Comparison of ENCODE assay signal across 8 mouse cellular contexts in the genomic region with DNA sequence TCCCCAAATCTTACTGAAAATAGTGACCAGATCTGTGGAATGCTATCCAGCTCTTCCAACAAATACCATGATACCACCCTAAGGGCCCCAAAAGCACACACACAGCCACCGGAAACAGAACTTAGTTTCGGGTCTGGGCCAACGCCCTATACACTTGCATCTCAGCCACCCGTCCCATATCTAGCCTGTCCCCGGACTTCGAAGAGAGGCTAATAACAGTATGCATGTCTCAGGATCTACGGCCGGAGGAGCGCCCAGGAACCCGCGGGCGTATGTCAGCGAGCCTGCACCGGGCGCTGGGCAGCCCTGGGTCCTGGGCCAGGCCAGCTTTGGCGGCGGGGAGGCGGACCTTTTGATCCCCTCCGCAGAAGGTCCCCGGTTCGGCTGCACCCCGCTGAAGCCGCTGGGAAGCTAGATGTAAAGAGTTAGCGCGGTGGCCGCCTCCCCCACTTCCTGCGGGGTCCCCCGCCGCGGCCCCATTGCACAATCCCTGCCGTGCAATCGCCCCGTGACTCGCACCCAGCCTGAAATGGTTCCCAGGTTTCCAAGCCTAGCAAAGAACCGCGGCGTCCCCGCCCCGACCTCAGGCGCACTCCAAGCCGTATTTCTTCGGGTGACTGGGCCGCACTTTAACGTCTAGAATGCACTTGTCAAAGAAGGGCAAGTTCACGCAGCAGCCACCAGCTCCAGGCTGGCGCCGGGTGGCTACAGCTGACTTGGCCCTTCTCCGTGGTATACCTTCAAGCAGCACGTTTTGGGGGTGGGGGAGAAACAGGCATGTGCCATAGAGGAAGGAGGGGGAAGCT. TPM values are rescaled to one million over a fixed set of nuclear protein-coding genes. Genes with fewer than 3 reads are reported as not detected.
DNase-seq lines count a peak whose midpoint lies in the region; ATAC-seq lines count a peak whose summit lies in the region.

No protein-coding gene starts in this region.

- 0 out of 2 replicates have a peak, but pooled peaks have one; percentile 26 for ATAC-seq in embryonic facial prominence, embryonic 13.5 days (ENCODE audit: insufficient number of reproducible peaks, insufficient read depth, low FRiP score, low TSS enrichment, low read depth)
- ATAC-seq in heart, embryonic 12.5 days (ENCODE audit: insufficient number of reproducible peaks, low FRiP score), result peak; percentile 41
- ATAC-seq in kidney, embryonic 14.5 days (ENCODE audit: low FRiP score, low TSS enrichment), result peak; percentile 57

- no peak overlapping the region for H3K27ac ChIP-seq in embryonic facial prominence, embryonic 13.5 days
- no peak overlapping the region for H3K27ac ChIP-seq in heart, embryonic 12.5 days (ENCODE audit: poor library complexity, severe bottlenecking)
- H3K27ac ChIP-seq in kidney, embryonic 14.5 days (ENCODE audit: low read depth, low read length), result peak overlapping the region; percentile 84

- H3K9ac ChIP-seq in embryonic facial prominence, embryonic 13.5 days, result peak overlapping the region; percentile 69
- peak overlapping the region; percentile 73 for H3K9ac ChIP-seq in heart, embryonic 12.5 days
- peak overlapping the region; percentile 63 for H3K9ac ChIP-seq in kidney, embryonic 14.5 days (ENCODE audit: low read depth, low read length)

- peaks cover 41% of the 10 kb centered on the region for H3K27me3 ChIP-seq in embryonic facial prominence, embryonic 13.5 days
- H3K27me3 ChIP-seq in heart, embryonic 12.5 days (replicated peaks), result 0 out of 2 replicates have a peak, but pooled peaks cover 4% of the 10 kb centered on the region
- no peaks in the 10 kb centered on the region for H3K27me3 ChIP-seq in kidney, embryonic 14.5 days (ENCODE audit: control insufficient read depth, insufficient read depth, low read length)

- H3K36me3 ChIP-seq in embryonic facial prominence, embryonic 13.5 days, result no peaks in the 10 kb centered on the region
- no peaks in the 10 kb centered on the region for H3K36me3 ChIP-seq in heart, embryonic 12.5 days
- H3K36me3 ChIP-seq in kidney, embryonic 14.5 days (ENCODE audit: control insufficient read depth, insufficient read depth, low read length), result no peaks in the 10 kb centered on the region

- H3K9me3 ChIP-seq in embryonic facial prominence, embryonic 13.5 days, result no peaks in the 10 kb centered on the region
- H3K9me3 ChIP-seq in heart, embryonic 12.5 days (replicated peaks), result no peaks in the 10 kb centered on the region
- H3K9me3 ChIP-seq in kidney, embryonic 14.5 days (ENCODE audit: control insufficient read depth, low read length), result no peaks in the 10 kb centered on the region

- peak; percentile 39 to 54 for DNase-seq in CD8-positive naive resting alpha-beta T cell, adult 2 months (ENCODE audit: low read depth in 2 of 2, low spot score in 2 of 2)
- peak; percentile 75 for DNase-seq in adrenal gland, postnatal 10 days
- peak; percentile 62 for DNase-seq in lung, postnatal 10 days
- peak; percentile 41 for DNase-seq in ovary, adult 18-20 months (ENCODE audit: low spot score)
- peak; percentile 66 for DNase-seq in thymus, postnatal 25 days

- WGBS in embryonic facial prominence, embryonic 13.5 days, result 1% methylated on average over 49 of the region's 49 CpGs
- WGBS in heart, embryonic 12.5 days, result 1% methylated on average over 47 of the region's 49 CpGs
- WGBS in kidney, embryonic 14.5 days, result under 1% methylated on average over 49 of the region's 49 CpGs

- H3K4me1 ChIP-seq in embryonic facial prominence, embryonic 13.5 days, result peaks cover 17% of the 10 kb centered on the region
- H3K4me1 ChIP-seq in heart, embryonic 12.5 days (replicated peaks), result peaks cover 20% of the 10 kb centered on the region
- peaks cover 5% of the 10 kb centered on the region; the same call in 1 of the 2 replicates for H3K4me1 ChIP-seq in kidney, embryonic 14.5 days (ENCODE audit: control insufficient read depth, insufficient read depth, low read length)

- peak overlapping the region; percentile 49 for H3K4me3 ChIP-seq in embryonic facial prominence, embryonic 13.5 days
- H3K4me3 ChIP-seq in heart, embryonic 12.5 days, result peak overlapping the region; percentile 52
- H3K4me3 ChIP-seq in kidney, embryonic 14.5 days (ENCODE audit: low read length), result peak overlapping the region; percentile 45

- H3K4me2 ChIP-seq in embryonic facial prominence, embryonic 13.5 days, result peak overlapping the region; percentile 85
- H3K4me2 ChIP-seq in heart, embryonic 12.5 days, result peak overlapping the region; percentile 96
- peak overlapping the region; percentile 96 for H3K4me2 ChIP-seq in kidney, embryonic 14.5 days (replicated peaks; ENCODE audit: low read depth, low read length)

RNA-seq across cellular contexts. Expression of gene Jak1, which starts 27.9 kb away (rescaled TPM):
- total RNA-seq in adrenal gland, postnatal 10 days (2021), result 100 to 1,000 TPM in 1 of 2 experiments, 10 to 100 TPM in 1; 96.0 to 103 TPM
- 72.2 and 83.4 TPM in 2 replicates for polyA plus RNA-seq in embryonic facial prominence, embryonic 13.5 days (2015; fragmentation: Nextera tagmentation; extraction: Ambion mirVana)
- polyA plus RNA-seq in heart, embryonic 12.5 days (2016; fragmentation: Nextera tagmentation; extraction: Ambion mirVana), result 69.1 and 77.0 TPM in 2 replicates
- polyA plus RNA-seq in kidney, embryonic 14.5 days (2014; fragmentation: Nextera tagmentation; extraction: Ambion mirVana), result 56.0 and 110 TPM in 2 replicates
